Mouse (Mus musculus): Measurements from ENCODE around the gene Nxpe3. TPM values are rescaled to one million over a fixed set of nuclear protein-coding genes. Genes with fewer than 3 reads are reported as not detected.
A peak's percentile ranks its signal among the peaks of the same experiment; 100 is the strongest.

The Nxpe3 gene
- total and polyA plus RNA-seq, 3 experiments = 2.7 to 4.3 TPM; not detected in 1

DNA sequence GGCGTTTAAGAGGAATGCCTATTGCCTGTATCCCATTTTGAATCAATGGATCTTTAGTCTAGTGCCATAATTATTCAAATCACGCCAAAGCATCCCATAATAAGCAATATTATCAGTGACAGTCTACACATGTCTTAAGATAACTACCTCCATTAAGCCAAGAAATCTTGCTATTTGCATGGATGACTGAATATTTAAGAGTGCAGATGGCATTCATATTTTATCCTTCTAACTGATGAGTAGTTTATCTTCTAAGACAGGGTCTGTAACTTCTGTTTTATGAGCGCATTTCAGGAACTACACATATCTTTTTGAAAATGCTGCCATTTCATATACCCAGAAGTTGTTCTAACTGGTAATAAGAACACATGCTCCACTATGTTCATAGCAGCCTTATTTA, 50.2 kb downstream of the Nxpe3 start (continued):
- TF ChIP-seq EP300 (IDR thresholded peaks at IDR 0.05; ENCODE audit: low read depth in 1 of 2, low read length in 2 of 2) = peak; percentile 88 to 92

DNA sequence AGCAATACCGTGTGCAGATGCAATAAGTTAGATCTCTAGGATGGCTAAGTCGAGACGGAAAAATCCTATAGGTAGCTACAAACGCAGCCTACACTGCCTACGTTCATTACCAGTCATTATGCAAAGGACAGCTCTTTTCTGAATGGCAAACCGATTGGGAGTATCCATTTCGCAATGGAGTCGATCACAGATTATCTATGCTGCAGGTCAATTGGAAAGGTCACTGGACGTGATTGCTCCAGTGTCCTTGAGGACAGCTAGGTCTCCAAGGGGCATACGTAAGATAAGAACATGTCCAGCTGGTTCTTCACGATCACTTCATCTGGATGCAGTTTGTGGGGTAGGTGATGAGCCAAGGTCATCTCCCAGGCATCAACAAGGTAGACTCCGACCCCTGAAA, 51.2 kb downstream of the Nxpe3 start:
- Histone ChIP-seq H3K9me3 (replicated peaks; ENCODE audit: insufficient read depth, low read length) (no peaks in the 10 kb centered on the region), H3K27me3 (ENCODE audit: control insufficient read depth in 1 of 2, insufficient read depth in 2 of 2, low read length in 2 of 2) (no peaks in the 10 kb centered on the region), H3K4me3 (ENCODE audit: control insufficient read depth in 1 of 2, insufficient read depth in 1 of 2, low read depth in 2 of 2, low read length in 2 of 2) (no peak overlapping the region), H3K79me2 (ENCODE audit: control insufficient read depth, insufficient read depth, low read length, poor library complexity) (no peaks in the 10 kb centered on the region), H3K9ac (ENCODE audit: control insufficient read depth, low read depth, low read length, poor library complexity, severe bottlenecking) (no peak overlapping the region), H3K4me1 (ENCODE audit: control insufficient read depth in 1 of 2, insufficient read depth in 2 of 2, low read length in 2 of 2) (peaks cover 0 to 5% of the 10 kb centered on the region in 2 experiments; a peak in 2 of 4 replicates), H3K36me3 (ENCODE audit: control insufficient read depth in 1 of 2, insufficient read depth in 2 of 2, low read length in 2 of 2) (peaks cover 0 to 6% of the 10 kb centered on the region in 2 experiments; a peak in 2 of 4 replicates), H3K27ac (ENCODE audit: control insufficient read depth, low read depth, low read length) (no peak overlapping the region)
- TF ChIP-seq POLR2AphosphoS2 (IDR thresholded peaks at IDR 0.05; ENCODE audit: low read length) = no peak
- no peak for TF ChIP-seq GATA1 (IDR thresholded peaks at IDR 0.05; ENCODE audit: low read depth, low read length)
- TF ChIP-seq HCFC1 (IDR thresholded peaks at IDR 0.05; ENCODE audit: low read depth, low read length) = no peak
- DNase-seq (ENCODE audit: low read depth, low spot score) = no peak

GRCm38 (mm10) chr16:55843134-55843533, 52.0 kb downstream of the Nxpe3 start:
- peaks cover under 1 to 5% of the 10 kb centered on the region in 2 experiments for H3K4me1 ChIP-seq (ENCODE audit: control insufficient read depth in 1 of 2, insufficient read depth in 2 of 2, low read length in 2 of 2)

GRCm38 (mm10) chr16:55841506-55841905, 53.6 kb downstream of the Nxpe3 start:
- Histone ChIP-seq H3K36me3 (ENCODE audit: control insufficient read depth in 1 of 2, insufficient read depth in 2 of 2, low read length in 2 of 2) (peaks cover 0 to 10% of the 10 kb centered on the region in 2 experiments; a peak in 2 of 4 replicates), H3K79me2 (ENCODE audit: control insufficient read depth, insufficient read depth, low read length, poor library complexity) (peaks cover 6% of the 10 kb centered on the region), H3K9ac (ENCODE audit: control insufficient read depth, low read depth, low read length, poor library complexity, severe bottlenecking) (no peak overlapping the region), H3K4me3 (ENCODE audit: control insufficient read depth in 1 of 2, insufficient read depth in 1 of 2, low read depth in 2 of 2, low read length in 2 of 2) (no peak overlapping the region), H3K27me3 (ENCODE audit: control insufficient read depth in 1 of 2, insufficient read depth in 2 of 2, low read length in 2 of 2) (no peaks in the 10 kb centered on the region), H3K9me3 (replicated peaks; ENCODE audit: insufficient read depth, low read length) (no peaks in the 10 kb centered on the region), H3K27ac (ENCODE audit: control insufficient read depth, low read depth, low read length) (no peak overlapping the region), H3K4me1 (ENCODE audit: control insufficient read depth in 1 of 2, insufficient read depth in 2 of 2, low read length in 2 of 2) (peaks cover 4 to 5% of the 10 kb centered on the region in 2 experiments)
- TF ChIP-seq ZNF384 (IDR thresholded peaks at IDR 0.05; ENCODE audit: low read depth, low read length) (no peak), EP300 (IDR thresholded peaks at IDR 0.05; ENCODE audit: low read depth in 1 of 2, low read length in 2 of 2) (no peak), MAX (IDR thresholded peaks at IDR 0.05; ENCODE audit: low read length) (no peak), USF1 (IDR thresholded peaks at IDR 0.05; ENCODE audit: low read depth, low read length) (no peak), TCF12 (IDR thresholded peaks at IDR 0.05; ENCODE audit: low read depth, low read length) (no peak), ZMIZ1 (IDR thresholded peaks at IDR 0.05; ENCODE audit: low read depth, low read length) (no peak), CTCF (IDR thresholded peaks at IDR 0.05 in 2 of 3, conservative IDR thresholded peaks at IDR 0.05 in 1 of 3; ENCODE audit: control insufficient read depth in 1 of 3, insufficient read depth in 1 of 3, low read depth in 2 of 3, low read length in 3 of 3, poor library complexity in 1 of 3, severe bottlenecking in 1 of 3) (no peak), POLR2AphosphoS5 (IDR thresholded peaks at IDR 0.05; ENCODE audit: borderline replicate concordance, low read depth, low read length) (no peak), GABPA (IDR thresholded peaks at IDR 0.05; ENCODE audit: low read depth, low read length) (no peak), NRF1 (IDR thresholded peaks at IDR 0.05; ENCODE audit: insufficient read depth, low read depth, low read length, poor library complexity, severe bottlenecking) (no peak), POLR2A (IDR thresholded peaks at IDR 0.05; ENCODE audit: control insufficient read depth in 1 of 2, insufficient read depth in 1 of 2, low read depth in 1 of 2, low read length in 2 of 2, poor library complexity in 1 of 2) (no peak), RAD21 (IDR thresholded peaks at IDR 0.05; ENCODE audit: low read depth, low read length) (no peak), MEF2A (IDR thresholded peaks at IDR 0.05; ENCODE audit: extremely low read depth, insufficient replicate concordance, low read depth, low read length, poor library complexity, severe bottlenecking) (no peak), MAFK (IDR thresholded peaks at IDR 0.05; ENCODE audit: borderline replicate concordance, low read depth, low read length) (no peak), TBP (IDR thresholded peaks at IDR 0.05; ENCODE audit: low read depth, low read length) (no peak), ELF1 (IDR thresholded peaks at IDR 0.05; ENCODE audit: low read depth, low read length) (no peak), ZC3H11A (IDR thresholded peaks at IDR 0.05; ENCODE audit: low read depth, low read length) (no peak)
- DNase-seq (ENCODE audit: low read depth, low spot score) = no peak

More at GRCm38 (mm10) chr16:55843134-55843533, 52.0 kb downstream of the Nxpe3 start:
- no peak overlapping the region for H3K27ac ChIP-seq (ENCODE audit: control insufficient read depth, low read depth, low read length)
- H3K9me3 ChIP-seq (replicated peaks; ENCODE audit: insufficient read depth, low read length) = no peaks in the 10 kb centered on the region
- peaks cover 0 to 7% of the 10 kb centered on the region in 2 experiments; a peak in 2 of 4 replicates for H3K36me3 ChIP-seq (ENCODE audit: control insufficient read depth in 1 of 2, insufficient read depth in 2 of 2, low read length in 2 of 2)
- H3K9ac ChIP-seq (ENCODE audit: control insufficient read depth, low read depth, low read length, poor library complexity, severe bottlenecking) = no peak overlapping the region
- no peaks in the 10 kb centered on the region for H3K27me3 ChIP-seq (ENCODE audit: control insufficient read depth in 1 of 2, insufficient read depth in 2 of 2, low read length in 2 of 2)
- no peak for TF ChIP-seq TBP (IDR thresholded peaks at IDR 0.05; ENCODE audit: low read depth, low read length)
- no peak for TF ChIP-seq GATA1 (IDR thresholded peaks at IDR 0.05; ENCODE audit: low read depth, low read length)
- no peak for DNase-seq (ENCODE audit: low read depth, low spot score)
- H3K79me2 ChIP-seq (ENCODE audit: control insufficient read depth, insufficient read depth, low read length, poor library complexity) = peaks cover 4% of the 10 kb centered on the region
- no peak overlapping the region for H3K4me3 ChIP-seq (ENCODE audit: control insufficient read depth in 1 of 2, insufficient read depth in 1 of 2, low read depth in 2 of 2, low read length in 2 of 2)
